Mouse (Mus musculus) liver, adult 2 months (tissue): ENCODE measurements at regions not wholly inside any gene's neighbourhood (a gene's known extent, or its start where the extent isn't known, plus 50 kb on each side); places are given as distances from the start of the nearest gene placed in this dataset.

Source experiments
- DNase-seq: peaks from one replicate; pipeline ENCODE4 v3.0.0-alpha.2; 2011; ENCODE audit warnings: low read depth, low spot score; ENCODE audit errors: extremely low read depth
- H3K27ac ChIP-seq: fragments of 200-500 bp; replicated peaks from 2 replicates; pipeline ENCODE4 v1.5.1; 2012; ENCODE audit warnings: low read depth, mild to moderate bottlenecking, control low read depth, inconsistent platforms, low read length; ENCODE audit not compliant: insufficient read depth
- H3K27me3 ChIP-seq: fragments of 200-500 bp; 2 replicates; pipeline ENCODE4 v1.6.1; 2012; ENCODE audit warnings: mild to moderate bottlenecking, moderate library complexity, low read length, inconsistent platforms; ENCODE audit not compliant: control insufficient read depth, insufficient read depth
- H3K36me3 ChIP-seq: fragments of 200-500 bp; 2 replicates; pipeline ENCODE4 v1.6.1; 2012; ENCODE audit warnings: low read length, inconsistent platforms; ENCODE audit not compliant: control insufficient read depth, insufficient read depth
- H3K4me1 ChIP-seq: fragments of 200-500 bp; 2 replicates; pipeline ENCODE4 v1.6.1; 2011; ENCODE audit warnings: low read length; ENCODE audit not compliant: control insufficient read depth, insufficient read depth
- H3K4me3 ChIP-seq: fragments of 200-500 bp; 2 replicates; pipeline ENCODE4 v1.5.1; 2011; ENCODE audit warnings: low read depth, mild to moderate bottlenecking, control low read depth, low read length, moderate library complexity; ENCODE audit not compliant: insufficient read depth
- H3K79me2 ChIP-seq: fragments of 200-500 bp; 2 replicates; pipeline ENCODE4 v1.6.1; 2012; ENCODE audit warnings: inconsistent platforms, mild to moderate bottlenecking, low read length, moderate library complexity; ENCODE audit not compliant: control insufficient read depth, insufficient read depth
- H3K9ac ChIP-seq: fragments of 200-500 bp; 2 replicates; pipeline ENCODE4 v1.6.1; 2012; ENCODE audit warnings: low read depth, mild to moderate bottlenecking, control low read depth, inconsistent platforms, low read length
- CTCF ChIP-seq: fragments of 200-500 bp; IDR thresholded peaks from 2 replicates; pipeline ENCODE4 v1.5.1; 2011; ENCODE audit warnings: low read depth, low read length, control low read depth
- POLR2A ChIP-seq: fragments of 200-500 bp; IDR thresholded peaks from 2 replicates; pipeline ENCODE4 v1.6.1; 2011; ENCODE audit warnings: low read length, control low read depth; ENCODE audit not compliant: insufficient read depth; ENCODE audit errors: extremely low read depth
- WGBS: fragments of 180-500 bp; shearing (Covaris S2); methylation state at CpG from one replicate; pipeline ENCODE4 v1.1.7; 2018; 5-methylcytosine and 5-hydroxymethylcytosine counted together

GRCm38 (mm10) chr4:87718166-87718805, 314.9 kb downstream of the Mllt3 start:
- H3K27me3 ChIP-seq = peaks cover 12% of the 10 kb centered on the region; the same call in 1 of the 2 replicates
- H3K4me3 ChIP-seq = no peak overlapping the region
- no peak overlapping the region for H3K27ac ChIP-seq
- H3K4me1 ChIP-seq = no peaks in the 10 kb centered on the region
- H3K36me3 ChIP-seq = no peaks in the 10 kb centered on the region
- TF ChIP-seq POLR2A = no peak
- TF ChIP-seq CTCF = no peak
- WGBS = 41% methylated on average over 9 of the region's 9 CpGs
- peak; percentile 65 for DNase-seq
- H3K9ac ChIP-seq = no peak overlapping the region
- no peaks in the 10 kb centered on the region for H3K79me2 ChIP-seq

GRCm38 (mm10) chr4:87715212-87715933, 317.8 kb downstream of the Mllt3 start:
- WGBS = 84% methylated on average over 11 of the region's 11 CpGs
- H3K36me3 ChIP-seq = no peaks in the 10 kb centered on the region
- no peak overlapping the region for H3K9ac ChIP-seq
- TF ChIP-seq CTCF (no peak), POLR2A (no peak)
- H3K4me3 ChIP-seq = no peak overlapping the region
- H3K27me3 ChIP-seq = peaks cover 17% of the 10 kb centered on the region; the same call in 1 of the 2 replicates
- DNase-seq = no peak
- no peaks in the 10 kb centered on the region for H3K4me1 ChIP-seq
- no peaks in the 10 kb centered on the region for H3K79me2 ChIP-seq
- no peak overlapping the region for H3K27ac ChIP-seq

GRCm38 (mm10) chr4:87712691-87713090, 320.5 kb downstream of the Mllt3 start:
- WGBS = 77% methylated on average over 2 of the region's 2 CpGs

GRCm38 (mm10) chr4:87712286-87712685, 320.9 kb downstream of the Mllt3 start:
- no peak for DNase-seq
- H3K27ac ChIP-seq = no peak overlapping the region
- H3K27me3 ChIP-seq = peaks cover 15% of the 10 kb centered on the region; the same call in 1 of the 2 replicates
- no peaks in the 10 kb centered on the region for H3K36me3 ChIP-seq
- no peak overlapping the region for H3K4me3 ChIP-seq
- WGBS = 92% methylated on average over 3 of the region's 3 CpGs
- H3K79me2 ChIP-seq = no peaks in the 10 kb centered on the region
- H3K9ac ChIP-seq = no peak overlapping the region
- H3K4me1 ChIP-seq = no peaks in the 10 kb centered on the region
- no peak for TF ChIP-seq POLR2A
- no peak for TF ChIP-seq CTCF

More at GRCm38 (mm10) chr4:87712691-87713090, 320.5 kb downstream of the Mllt3 start:
- DNase-seq = no peak
- Histone ChIP-seq H3K4me1 (no peaks in the 10 kb centered on the region), H3K4me3 (no peak overlapping the region), H3K36me3 (no peaks in the 10 kb centered on the region), H3K9ac (no peak overlapping the region), H3K27ac (no peak overlapping the region), H3K79me2 (no peaks in the 10 kb centered on the region), H3K27me3 (peaks cover 15% of the 10 kb centered on the region; the same call in 1 of the 2 replicates)
- no peak for TF ChIP-seq CTCF

GRCm38 (mm10) chr4:87711185-87711827, 321.9 kb downstream of the Mllt3 start:
- no peaks in the 10 kb centered on the region for H3K79me2 ChIP-seq
- no peak overlapping the region for H3K9ac ChIP-seq
- H3K27ac ChIP-seq = no peak overlapping the region
- TF ChIP-seq CTCF (no peak), POLR2A (no peak)
- no peaks in the 10 kb centered on the region for H3K36me3 ChIP-seq
- no peak for DNase-seq
- peaks cover 15% of the 10 kb centered on the region; the same call in 1 of the 2 replicates for H3K27me3 ChIP-seq
- no peaks in the 10 kb centered on the region for H3K4me1 ChIP-seq
- H3K4me3 ChIP-seq = no peak overlapping the region
- 78% methylated on average over 8 of the region's 8 CpGs for WGBS
